Mouse (Mus musculus): ENCODE data around the gene Tnrc18. TPM values are rescaled to one million over a fixed set of nuclear protein-coding genes. Genes with fewer than 3 reads are reported as not detected.

Gene Tnrc18
- polyA plus RNA-seq, 1 experiment from 2014 or later, result 18.2 TPM

DNA sequence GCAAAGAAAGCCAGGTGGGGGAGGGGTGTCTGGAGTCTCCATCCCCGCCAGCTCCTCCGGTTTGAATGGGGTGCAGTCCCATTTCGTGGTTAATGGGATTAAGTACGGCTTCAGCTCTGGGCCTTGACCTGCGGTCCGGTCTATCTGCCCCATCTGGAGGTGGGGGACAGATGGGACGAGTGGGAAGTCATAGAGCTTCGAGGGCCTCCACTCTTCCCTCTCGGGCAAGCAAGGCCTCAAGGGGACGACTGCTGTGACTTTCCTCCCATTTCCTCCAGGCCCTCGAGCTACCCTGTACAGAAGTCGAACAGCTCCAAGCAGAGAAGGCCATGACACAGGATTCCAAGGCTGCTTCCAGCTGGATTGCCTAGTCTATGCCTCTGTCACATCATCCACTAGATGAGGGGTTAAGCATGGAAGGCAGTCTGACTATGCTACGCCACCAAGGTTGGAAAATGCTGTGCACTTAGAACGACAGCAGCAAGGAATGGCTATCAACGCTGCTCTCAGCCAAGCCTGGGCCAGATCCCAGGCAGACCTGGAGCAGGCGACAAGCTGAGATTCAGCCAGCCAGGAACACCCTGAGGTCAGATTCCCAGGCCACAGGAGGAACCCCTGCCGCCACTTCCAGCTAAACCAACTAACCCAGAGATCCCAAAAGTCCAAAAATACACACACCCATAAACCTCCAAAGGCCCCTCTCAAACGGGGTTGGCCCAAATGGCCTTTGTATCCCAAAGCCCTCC is 4.3 kb downstream of the Tnrc18 start:
- Histone ChIP-seq H3K27ac (ENCODE audit: low read length) (peak overlapping the region; percentile 100), H3K4me1 (replicated peaks; ENCODE audit: control insufficient read depth, insufficient read depth, low read length) (peaks cover 34% of the 10 kb centered on the region), H3K27me3 (ENCODE audit: control insufficient read depth, insufficient read depth, low read depth, low read length) (no peaks in the 10 kb centered on the region), H3K9me3 (ENCODE audit: control insufficient read depth, low read length) (no peaks in the 10 kb centered on the region), H3K4me3 (ENCODE audit: low read length) (peak overlapping the region; percentile 93), H3K9ac (ENCODE audit: low read length) (peak overlapping the region; percentile 100), H3K36me3 (ENCODE audit: control insufficient read depth, insufficient read depth, low read length) (peaks cover 2% of the 10 kb centered on the region; the same call in 1 of the 2 replicates), H3K4me2 (ENCODE audit: low read depth, low read length) (peak overlapping the region; percentile 59)
- WGBS, result 9% methylated on average over 18 of the region's 18 CpGs
- no peak for ATAC-seq (ENCODE audit: low read depth)

DNA sequence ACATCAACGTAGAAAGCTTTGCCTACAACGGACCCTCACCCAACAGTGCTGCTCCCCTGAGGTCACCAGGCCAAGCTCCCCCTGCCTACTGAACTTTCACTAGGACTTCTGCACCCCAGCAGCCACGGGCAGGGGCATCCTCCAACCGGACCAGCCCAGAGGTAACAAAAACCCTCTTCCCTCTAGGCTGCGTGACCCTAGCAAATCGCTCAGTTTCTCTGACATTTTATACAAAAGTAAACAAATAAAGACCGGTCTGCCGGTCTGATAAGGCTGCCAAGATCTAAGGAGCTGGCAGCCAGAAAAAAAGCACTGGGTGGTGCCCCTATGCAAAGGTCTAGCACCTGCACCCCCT is 4.9 kb downstream of the Tnrc18 start:
- H3K9ac ChIP-seq (ENCODE audit: low read length), result peak overlapping the region; percentile 100

DNA sequence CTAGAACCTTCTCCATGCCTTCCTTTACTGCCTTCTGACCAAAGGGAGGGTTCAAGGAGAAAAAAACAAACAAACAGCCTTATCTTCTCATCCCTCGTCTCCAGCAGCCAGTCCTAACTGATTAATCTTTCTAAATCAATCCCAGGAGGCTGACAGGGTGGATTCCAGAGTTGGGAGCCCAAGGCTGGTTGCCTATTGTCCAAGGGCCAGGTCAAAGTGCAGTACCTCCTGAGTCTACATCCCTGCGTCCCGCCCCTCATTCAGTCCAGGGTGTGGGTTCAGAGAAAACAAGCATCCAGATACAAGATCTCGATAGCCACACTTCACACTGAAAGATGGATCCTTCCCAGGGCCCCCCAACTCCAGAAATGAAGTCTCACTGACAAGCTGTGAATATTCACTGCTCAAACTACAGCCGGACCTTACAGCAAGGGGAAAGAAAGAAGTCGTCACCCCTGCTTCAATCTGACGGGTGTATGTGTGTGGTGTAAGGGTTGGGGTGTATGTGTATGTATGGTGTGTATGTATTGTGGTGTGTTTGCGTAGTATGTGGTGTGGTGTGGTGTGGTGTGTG is 5.5 kb downstream of the Tnrc18 start:
- WGBS, result 50% methylated on average over 8 of the region's 8 CpGs
- H3K27ac ChIP-seq (ENCODE audit: low read length), result no peak overlapping the region
- no peaks in the 10 kb centered on the region for H3K9me3 ChIP-seq (ENCODE audit: control insufficient read depth, low read length)
- ATAC-seq (ENCODE audit: low read depth), result no peak
- peaks cover 34% of the 10 kb centered on the region for H3K4me1 ChIP-seq (replicated peaks; ENCODE audit: control insufficient read depth, insufficient read depth, low read length)
- no peaks in the 10 kb centered on the region for H3K27me3 ChIP-seq (ENCODE audit: control insufficient read depth, insufficient read depth, low read depth, low read length)
- H3K36me3 ChIP-seq (ENCODE audit: control insufficient read depth, insufficient read depth, low read length), result peaks cover 5% of the 10 kb centered on the region
- H3K9ac ChIP-seq (ENCODE audit: low read length), result 0 out of 2 replicates have a peak overlapping the region, but pooled peaks have one; percentile 44
- peak overlapping the region; percentile 93 for H3K4me3 ChIP-seq (ENCODE audit: low read length)
- H3K4me2 ChIP-seq (ENCODE audit: low read depth, low read length), result peak overlapping the region; percentile 59

More for the DNA sequence above, 4.9 kb downstream of the Tnrc18 start:
- H3K4me3 ChIP-seq (ENCODE audit: low read length), result peak overlapping the region; percentile 93
- no peak for ATAC-seq (ENCODE audit: low read depth)
- peaks cover 3% of the 10 kb centered on the region; the same call in 1 of the 2 replicates for H3K36me3 ChIP-seq (ENCODE audit: control insufficient read depth, insufficient read depth, low read length)
- H3K9me3 ChIP-seq (ENCODE audit: control insufficient read depth, low read length), result no peaks in the 10 kb centered on the region
- H3K27ac ChIP-seq (ENCODE audit: low read length), result peak overlapping the region; percentile 100
- peak overlapping the region; percentile 59 for H3K4me2 ChIP-seq (ENCODE audit: low read depth, low read length)
- no peaks in the 10 kb centered on the region for H3K27me3 ChIP-seq (ENCODE audit: control insufficient read depth, insufficient read depth, low read depth, low read length)
- peaks cover 34% of the 10 kb centered on the region for H3K4me1 ChIP-seq (replicated peaks; ENCODE audit: control insufficient read depth, insufficient read depth, low read length)
- WGBS, result 7% methylated on average over 8 of the region's 8 CpGs

DNA sequence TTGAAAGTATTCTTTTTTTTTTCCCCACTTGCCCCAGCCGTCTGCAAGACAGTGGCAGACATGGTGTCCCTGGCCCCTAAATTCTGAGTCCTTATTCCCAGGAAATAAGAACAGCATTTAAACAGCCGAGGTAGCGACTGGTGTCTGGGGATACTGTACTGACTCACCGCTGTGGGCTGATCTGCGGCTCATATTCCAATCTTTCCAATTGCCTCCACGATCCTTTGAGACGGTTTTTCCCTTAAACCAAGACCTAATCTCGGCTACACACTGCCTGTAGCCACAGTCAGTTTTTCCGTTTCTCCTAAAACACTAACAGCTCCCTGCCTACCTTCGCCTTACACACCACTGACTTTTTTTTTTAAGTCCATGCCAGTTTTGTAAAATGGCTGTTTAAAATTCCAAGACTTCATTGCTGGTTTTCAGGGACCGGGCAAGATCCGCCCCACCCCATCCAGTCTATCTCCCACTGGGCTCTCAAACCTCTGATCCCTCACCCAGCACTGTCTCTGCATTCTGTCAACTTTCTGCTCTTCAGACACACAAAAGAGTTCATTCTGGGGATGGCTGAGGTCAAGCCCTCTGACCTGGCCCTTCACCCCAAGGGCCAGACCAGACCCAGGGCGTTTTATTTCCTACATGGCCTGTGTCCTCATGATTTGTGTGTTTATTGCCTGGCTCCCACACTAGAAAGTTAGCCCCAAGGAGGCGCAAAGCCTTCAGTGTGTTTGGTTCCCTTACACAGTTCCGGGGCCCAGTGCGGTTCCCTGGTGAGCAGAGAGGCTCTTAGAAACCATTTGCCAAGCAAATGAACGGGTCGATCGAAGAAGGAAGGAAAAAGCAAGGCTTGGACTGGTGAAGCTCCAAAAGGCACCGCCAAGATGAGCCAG is 6.5 kb downstream of the Tnrc18 start:
- ATAC-seq (ENCODE audit: low read depth), result no peak
- Histone ChIP-seq H3K4me3 (ENCODE audit: low read length) (no peak overlapping the region), H3K4me2 (ENCODE audit: low read depth, low read length) (peak overlapping the region; percentile 15; the same call in 1 of the 2 replicates), H3K9me3 (ENCODE audit: control insufficient read depth, low read length) (no peaks in the 10 kb centered on the region), H3K4me1 (replicated peaks; ENCODE audit: control insufficient read depth, insufficient read depth, low read length) (peaks cover 34% of the 10 kb centered on the region), H3K9ac (ENCODE audit: low read length) (no peak overlapping the region), H3K27me3 (ENCODE audit: control insufficient read depth, insufficient read depth, low read depth, low read length) (no peaks in the 10 kb centered on the region), H3K27ac (ENCODE audit: low read length) (0 out of 2 replicates have a peak overlapping the region, but pooled peaks have one; percentile 5), H3K36me3 (ENCODE audit: control insufficient read depth, insufficient read depth, low read length) (peaks cover 7% of the 10 kb centered on the region)
- WGBS, result 50% methylated on average over 20 of the region's 20 CpGs

DNA sequence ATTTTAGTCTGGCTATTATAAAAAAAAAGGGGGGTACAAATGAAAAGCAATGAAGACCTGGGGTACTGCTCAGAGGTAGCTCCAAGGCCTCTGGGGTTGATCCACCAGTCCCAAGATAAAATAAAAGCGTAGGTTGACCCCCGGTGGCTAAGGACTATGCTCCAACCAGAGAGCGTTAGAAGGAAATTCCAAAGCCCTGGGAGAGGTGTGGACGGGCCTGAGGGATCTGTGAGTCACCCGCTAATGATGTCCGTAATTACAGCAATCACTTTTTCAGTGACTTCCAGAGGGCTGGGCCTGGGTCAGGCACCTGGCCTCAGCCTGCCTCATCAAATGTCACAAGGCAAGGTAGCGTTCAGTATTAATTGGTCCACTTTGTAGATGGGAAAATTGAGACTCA is 9.8 kb downstream of the Tnrc18 start:
- H3K4me2 ChIP-seq (ENCODE audit: low read depth, low read length), result no peak overlapping the region
- no peak overlapping the region for H3K9ac ChIP-seq (ENCODE audit: low read length)
- 81% methylated on average over 7 of the region's 7 CpGs for WGBS
- ATAC-seq (ENCODE audit: low read depth), result no peak
- H3K4me1 ChIP-seq (replicated peaks; ENCODE audit: control insufficient read depth, insufficient read depth, low read length), result peaks cover 38% of the 10 kb centered on the region
- H3K4me3 ChIP-seq (ENCODE audit: low read length), result no peak overlapping the region
- H3K9me3 ChIP-seq (ENCODE audit: control insufficient read depth, low read length), result no peaks in the 10 kb centered on the region
- peaks cover 7% of the 10 kb centered on the region for H3K36me3 ChIP-seq (ENCODE audit: control insufficient read depth, insufficient read depth, low read length)
- H3K27ac ChIP-seq (ENCODE audit: low read length), result no peak overlapping the region
- no peaks in the 10 kb centered on the region for H3K27me3 ChIP-seq (ENCODE audit: control insufficient read depth, insufficient read depth, low read depth, low read length)

DNA sequence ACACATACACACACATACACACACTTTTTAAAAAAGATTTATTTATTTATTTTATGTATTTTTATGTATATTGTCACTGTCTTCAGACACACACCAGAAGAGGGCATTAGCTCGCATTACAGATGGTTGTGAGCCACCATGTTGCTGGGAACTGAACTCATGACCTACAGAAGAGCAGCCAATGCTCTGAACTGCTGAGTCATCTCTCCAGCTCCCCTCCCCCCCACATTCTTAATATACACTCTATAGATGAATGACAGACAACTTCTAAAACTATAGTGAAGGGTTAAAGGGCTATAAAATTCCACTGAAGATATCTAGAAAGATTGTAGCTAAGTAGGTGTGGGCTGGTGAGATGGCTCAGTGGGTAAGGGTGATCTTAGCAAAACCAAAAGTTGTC is 13.7 kb downstream of the Tnrc18 start:
- no peak overlapping the region for H3K4me2 ChIP-seq (ENCODE audit: low read depth, low read length)
- no peaks in the 10 kb centered on the region for H3K9me3 ChIP-seq (ENCODE audit: control insufficient read depth, low read length)
- H3K9ac ChIP-seq (ENCODE audit: low read length), result no peak overlapping the region
- no peak for ATAC-seq (ENCODE audit: low read depth)
- no peaks in the 10 kb centered on the region for H3K27me3 ChIP-seq (ENCODE audit: control insufficient read depth, insufficient read depth, low read depth, low read length)
- no peak overlapping the region for H3K4me3 ChIP-seq (ENCODE audit: low read length)
- peaks cover 26% of the 10 kb centered on the region for H3K4me1 ChIP-seq (replicated peaks; ENCODE audit: control insufficient read depth, insufficient read depth, low read length)
- H3K36me3 ChIP-seq (ENCODE audit: control insufficient read depth, insufficient read depth, low read length), result peaks cover 4% of the 10 kb centered on the region
- no peak overlapping the region for H3K27ac ChIP-seq (ENCODE audit: low read length)
- WGBS, result 76% methylated on average over 1 of the region's 1 CpGs

DNA sequence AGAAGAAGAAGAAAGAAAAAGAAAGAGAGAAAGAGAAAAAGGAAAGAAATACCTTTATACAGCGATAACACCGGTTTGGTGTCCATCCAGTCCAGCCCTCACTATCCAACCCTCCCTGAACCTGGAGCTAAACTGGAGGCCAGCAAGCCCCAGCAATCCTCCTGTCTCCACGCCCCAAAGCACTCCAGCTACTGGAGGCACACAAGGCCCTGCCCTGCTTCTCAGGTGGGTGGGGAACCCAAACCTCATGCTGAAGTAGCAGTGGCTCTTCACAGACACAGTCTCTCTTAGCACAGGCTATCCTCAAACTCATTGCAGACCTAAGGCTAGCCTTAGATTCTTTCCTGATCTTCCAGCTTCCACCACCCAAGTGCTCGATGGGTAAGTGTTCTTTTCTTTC is 14.6 kb downstream of the Tnrc18 start:
- WGBS, result 70% methylated on average over 4 of the region's 4 CpGs
- no peak for ATAC-seq (ENCODE audit: low read depth)
- Histone ChIP-seq H3K27me3 (ENCODE audit: control insufficient read depth, insufficient read depth, low read depth, low read length) (no peaks in the 10 kb centered on the region), H3K9ac (ENCODE audit: low read length) (no peak overlapping the region), H3K4me1 (replicated peaks; ENCODE audit: control insufficient read depth, insufficient read depth, low read length) (peaks cover 26% of the 10 kb centered on the region), H3K4me3 (ENCODE audit: low read length) (no peak overlapping the region), H3K9me3 (ENCODE audit: control insufficient read depth, low read length) (no peaks in the 10 kb centered on the region), H3K27ac (ENCODE audit: low read length) (no peak overlapping the region), H3K36me3 (ENCODE audit: control insufficient read depth, insufficient read depth, low read length) (peaks cover 4% of the 10 kb centered on the region), H3K4me2 (ENCODE audit: low read depth, low read length) (no peak overlapping the region)

DNA sequence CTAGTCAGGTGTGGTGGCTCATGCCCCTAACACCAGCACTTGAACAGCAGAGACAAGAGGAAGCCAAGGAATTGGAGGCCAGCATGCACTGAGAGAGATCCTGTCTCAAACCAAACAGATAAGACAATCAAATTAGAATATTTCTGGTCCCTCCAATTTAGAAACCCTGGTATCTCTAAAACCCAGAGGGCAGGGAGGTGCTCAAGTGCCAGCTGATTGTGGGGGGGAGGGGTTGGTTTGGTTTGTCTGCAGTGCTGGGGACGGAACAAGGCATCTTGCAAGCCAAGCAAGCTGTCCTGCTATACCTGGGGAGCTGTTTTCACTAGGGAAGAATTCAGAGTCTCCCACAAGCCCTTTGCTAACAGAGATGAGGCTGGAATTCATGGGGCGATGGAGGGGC is 15.5 kb downstream of the Tnrc18 start:
- Histone ChIP-seq H3K4me3 (ENCODE audit: low read length) (no peak overlapping the region), H3K36me3 (ENCODE audit: control insufficient read depth, insufficient read depth, low read length) (peaks cover 2% of the 10 kb centered on the region), H3K4me1 (replicated peaks; ENCODE audit: control insufficient read depth, insufficient read depth, low read length) (peaks cover 30% of the 10 kb centered on the region), H3K9me3 (ENCODE audit: control insufficient read depth, low read length) (no peaks in the 10 kb centered on the region), H3K4me2 (ENCODE audit: low read depth, low read length) (no peak overlapping the region), H3K27me3 (ENCODE audit: control insufficient read depth, insufficient read depth, low read depth, low read length) (no peaks in the 10 kb centered on the region), H3K27ac (ENCODE audit: low read length) (no peak overlapping the region), H3K9ac (ENCODE audit: low read length) (no peak overlapping the region)
- 72% methylated on average over 2 of the region's 2 CpGs for WGBS
- no peak for ATAC-seq (ENCODE audit: low read depth)

DNA sequence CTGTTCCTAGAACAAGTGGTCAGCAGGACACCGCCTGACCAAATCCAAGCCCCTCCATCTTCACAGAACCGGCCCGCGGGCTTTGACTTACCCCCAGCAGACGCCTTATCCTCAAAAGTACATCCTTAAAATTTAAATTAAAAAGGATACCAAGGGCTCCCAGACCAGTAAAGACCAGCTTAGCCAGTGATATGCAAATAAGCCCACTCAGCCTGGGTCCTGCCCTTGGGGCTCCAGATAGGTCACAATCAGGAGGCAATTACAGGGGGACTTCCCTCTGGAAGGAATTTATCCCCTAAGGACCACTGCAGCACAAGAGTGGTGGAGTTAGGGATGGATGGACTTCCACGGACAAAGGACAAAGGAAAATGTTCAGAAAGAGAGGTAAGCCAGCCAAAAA is 16.8 kb downstream of the Tnrc18 start:
- Histone ChIP-seq H3K4me1 (replicated peaks; ENCODE audit: control insufficient read depth, insufficient read depth, low read length) (peaks cover 30% of the 10 kb centered on the region), H3K27me3 (ENCODE audit: control insufficient read depth, insufficient read depth, low read depth, low read length) (no peaks in the 10 kb centered on the region), H3K4me3 (ENCODE audit: low read length) (no peak overlapping the region), H3K27ac (ENCODE audit: low read length) (no peak overlapping the region), H3K9me3 (ENCODE audit: control insufficient read depth, low read length) (no peaks in the 10 kb centered on the region), H3K36me3 (ENCODE audit: control insufficient read depth, insufficient read depth, low read length) (no peaks in the 10 kb centered on the region), H3K9ac (ENCODE audit: low read length) (no peak overlapping the region), H3K4me2 (ENCODE audit: low read depth, low read length) (no peak overlapping the region)
- ATAC-seq (ENCODE audit: low read depth), result no peak
- 56% methylated on average over 6 of the region's 6 CpGs for WGBS

Measured in lung, embryonic 16.5 days (tissue).